Mouse (Mus musculus) brown adipose tissue, adult 24 weeks (tissue): ENCODE results near the gene 4933424G06Rik. TPM values are rescaled to one million over a fixed set of nuclear protein-coding genes. Genes with fewer than 3 reads are reported as not detected.

Experiments used
- H3K27ac ChIP-seq: fragments of 200-500 bp; replicated peaks from 2 replicates; pipeline ENCODE4 v1.5.1; 2012; ENCODE audit warnings: low read depth, mild to moderate bottlenecking, low read length
- H3K4me1 ChIP-seq: fragments of 200-500 bp; 2 replicates; pipeline ENCODE4 v1.6.1; 2012; ENCODE audit warnings: low read length, mixed read lengths; ENCODE audit not compliant: control insufficient read depth, insufficient read depth, insufficient read length
- H3K4me3 ChIP-seq: fragments of 200-500 bp; 2 replicates; pipeline ENCODE4 v1.5.1; 2012; ENCODE audit warnings: low read depth, mild to moderate bottlenecking, low read length, moderate library complexity; ENCODE audit not compliant: insufficient read depth
- polyA plus RNA-seq: library from polyadenylated mRNA; stranded (reverse); fragments of >200 nt; gene quantifications from 2 replicates; pipeline ENCODE4 v1.2.4, GENCODE M21; 2012; ENCODE audit not compliant: missing spikeins, insufficient read depth, insufficient read length

The 4933424G06Rik gene
- polyA plus RNA-seq, 1 experiment = not detected

GRCm38 (mm10) chr1:36694871-36695270 lies 15.1 kb upstream of the 4933424G06Rik start:
- no peaks in the 10 kb centered on the region for H3K4me1 ChIP-seq
- no peak overlapping the region for H3K27ac ChIP-seq
- H3K4me3 ChIP-seq = no peak overlapping the region

GRCm38 (mm10) chr1:36696411-36696810 lies 13.5 kb upstream of the 4933424G06Rik start:
- no peak overlapping the region for H3K27ac ChIP-seq
- no peaks in the 10 kb centered on the region for H3K4me1 ChIP-seq

GRCm38 (mm10) chr1:36697030-36697429 lies 12.9 kb upstream of the 4933424G06Rik start:
- Histone ChIP-seq H3K4me1 (no peaks in the 10 kb centered on the region), H3K27ac (no peak overlapping the region), H3K4me3 (no peak overlapping the region)

More at GRCm38 (mm10) chr1:36696411-36696810, 13.5 kb upstream of the 4933424G06Rik start:
- no peak overlapping the region for H3K4me3 ChIP-seq

- H3K4me3 ChIP-seq = no peak overlapping the region
- H3K27ac ChIP-seq = no peak overlapping the region
- peaks cover 9% of the 10 kb centered on the region for H3K4me1 ChIP-seq
These were observed 2.8 kb upstream of the 4933424G06Rik start for GRCm38 (mm10) chr1:36707166-36707565.

GRCm38 (mm10) chr1:36707797-36708196 lies 2.2 kb upstream of the 4933424G06Rik start:
- Histone ChIP-seq H3K27ac (no peak overlapping the region), H3K4me1 (peaks cover 9% of the 10 kb centered on the region), H3K4me3 (no peak overlapping the region)

GRCm38 (mm10) chr1:36708626-36709025 lies 1.3 kb upstream of the 4933424G06Rik start:
- no peak overlapping the region for H3K27ac ChIP-seq
- H3K4me1 ChIP-seq = peaks cover 9% of the 10 kb centered on the region
- peak overlapping the region; percentile 90 for H3K4me3 ChIP-seq

- Histone ChIP-seq H3K4me3 (peak overlapping the region; percentile 90), H3K27ac (peak overlapping the region; percentile 45), H3K4me1 (peaks cover 9% of the 10 kb centered on the region)
These were observed 695 bp upstream of the 4933424G06Rik start for GRCm38 (mm10) chr1:36709055-36709853.

GRCm38 (mm10) chr1:36711104-36711503 lies 1.2 kb downstream of the 4933424G06Rik start:
- Histone ChIP-seq H3K4me1 (peaks cover 9% of the 10 kb centered on the region), H3K4me3 (no peak overlapping the region), H3K27ac (no peak overlapping the region)

GRCm38 (mm10) chr1:36714311-36714710 lies 4.4 kb downstream of the 4933424G06Rik start, which contains the start of gene Actr1b:
TSS of gene Actr1b (minus strand) at chr1:36714422.
- H3K4me3 ChIP-seq = no peak within 1 kb of the TSS
- no peak within 1 kb of the TSS for H3K27ac ChIP-seq
- H3K4me1 ChIP-seq = no peaks in the 10 kb centered on the region

GRCm38 (mm10) chr1:36718786-36719185 lies 8.8 kb downstream of the 4933424G06Rik start:
- no peak overlapping the region for H3K27ac ChIP-seq
- H3K4me1 ChIP-seq = no peaks in the 10 kb centered on the region
- H3K4me3 ChIP-seq = no peak overlapping the region

- Histone ChIP-seq H3K4me3 (no peak overlapping the region), H3K27ac (no peak overlapping the region), H3K4me1 (no peaks in the 10 kb centered on the region)
These were observed 13.5 kb downstream of the 4933424G06Rik start for GRCm38 (mm10) chr1:36723146-36724056.

GRCm38 (mm10) chr1:36724057-36724431 lies 14.1 kb downstream of the 4933424G06Rik start:
- Histone ChIP-seq H3K27ac (no peak overlapping the region), H3K4me1 (no peaks in the 10 kb centered on the region), H3K4me3 (no peak overlapping the region)

- Histone ChIP-seq H3K27ac (no peak overlapping the region), H3K4me1 (no peaks in the 10 kb centered on the region), H3K4me3 (no peak overlapping the region)
These were observed 27.4 kb downstream of the 4933424G06Rik start for GRCm38 (mm10) chr1:36737300-36737699.

GRCm38 (mm10) chr1:36739231-36739630 lies 29.3 kb downstream of the 4933424G06Rik start:
- Histone ChIP-seq H3K4me3 (no peak overlapping the region), H3K27ac (no peak overlapping the region), H3K4me1 (no peaks in the 10 kb centered on the region)

GRCm38 (mm10) chr1:36743046-36743445 lies 33.1 kb downstream of the 4933424G06Rik start:
- Histone ChIP-seq H3K4me3 (no peak overlapping the region), H3K4me1 (no peaks in the 10 kb centered on the region), H3K27ac (no peak overlapping the region)
